Mouse (Mus musculus): ENCODE data around the gene Zfp809.

Zfp809 gene

DNA sequence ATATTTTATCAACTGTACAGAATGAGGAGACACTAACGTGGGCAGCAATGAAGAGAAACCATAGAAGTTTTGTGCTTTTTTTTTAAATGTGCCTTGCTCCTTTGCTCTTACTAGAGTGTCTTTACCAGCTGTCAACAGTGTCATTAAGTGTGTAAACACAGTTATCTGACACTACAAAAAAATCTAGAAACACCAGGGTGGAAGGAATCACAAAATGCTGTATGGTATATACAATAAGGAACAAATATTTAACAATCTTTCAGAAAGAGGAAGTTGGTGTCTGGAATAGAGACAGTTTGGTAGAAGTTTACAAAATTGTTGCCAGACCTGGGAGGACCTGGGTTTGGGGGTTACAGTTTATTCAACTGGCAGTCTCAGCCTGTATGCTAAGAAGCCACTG lies 36.1 kb downstream of the Zfp809 start:
- CTCF ChIA-PET = no interaction called here

DNA sequence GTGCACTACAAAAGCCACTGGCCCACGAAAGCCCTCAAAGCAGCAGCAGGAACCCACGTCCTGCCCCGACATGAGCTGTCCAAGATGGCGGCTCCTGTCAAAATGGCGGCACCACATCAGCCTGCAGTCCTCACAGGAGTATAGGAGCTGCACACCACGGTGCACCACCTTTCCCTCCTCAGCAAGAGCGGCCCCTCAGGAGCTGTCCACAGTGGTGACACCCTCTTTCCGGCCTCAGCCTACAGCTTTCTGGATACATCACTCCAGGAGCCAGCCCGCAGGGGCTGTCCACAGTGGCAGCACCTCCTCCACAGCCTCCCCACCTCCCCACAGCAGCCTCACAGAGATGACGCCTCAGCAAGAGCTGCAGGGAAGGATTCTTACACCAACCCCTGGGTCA lies 37.1 kb downstream of the Zfp809 start:
- CTCF ChIA-PET = no interaction called here

DNA sequence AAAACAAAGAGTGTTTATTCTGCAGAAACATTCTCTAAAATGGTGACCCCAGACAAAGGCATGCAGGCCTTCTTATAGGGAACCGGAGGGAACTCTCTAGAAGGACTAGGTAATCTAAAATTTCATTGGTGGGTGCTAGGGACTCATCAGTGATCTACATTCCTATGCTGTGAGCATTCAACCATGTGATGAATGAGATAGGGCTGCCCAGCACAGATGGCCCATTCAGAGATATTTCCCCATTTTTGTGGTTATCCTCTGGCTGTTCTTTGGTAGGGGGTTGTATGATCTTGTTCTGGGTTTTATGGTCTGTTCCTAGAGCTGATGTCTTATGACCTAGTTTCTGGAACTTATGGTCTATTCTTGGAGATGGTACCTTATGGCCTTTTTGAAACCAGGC lies 43.4 kb downstream of the Zfp809 start:
- CTCF ChIA-PET = no interaction called here

DNA sequence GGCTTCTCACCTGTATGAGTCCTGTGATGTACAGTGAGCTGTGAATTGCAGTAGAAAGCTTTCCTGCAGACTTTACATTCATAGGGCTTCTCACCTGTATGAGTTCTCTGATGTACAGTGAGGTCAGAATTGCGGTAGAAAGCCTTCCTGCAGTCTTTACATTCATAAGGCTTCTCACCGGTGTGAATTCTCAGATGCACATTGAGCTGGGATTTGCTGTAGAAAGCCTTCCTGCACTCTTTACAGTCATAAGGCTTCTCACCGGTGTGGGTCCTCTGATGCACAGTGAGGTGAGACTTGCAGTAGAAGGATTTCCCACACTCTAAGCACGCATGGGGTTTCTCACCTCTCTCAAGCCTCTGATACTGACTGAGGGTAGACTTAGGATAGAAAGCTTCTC lies 53.2 kb downstream of the Zfp809 start:
- CTCF ChIA-PET = no interaction called here

Data from spleen, embryonic (tissue).